Mouse (Mus musculus) small intestine, adult 2 months (tissue): Measurements from ENCODE around the gene Prtg.

Experiments used
- CTCF ChIP-seq: fragments of 200-500 bp; IDR thresholded peaks from 2 replicates; pipeline ENCODE4 v1.5.1; 2012; ENCODE audit warnings: low read depth, mild to moderate bottlenecking, control low read depth, inconsistent platforms, low read length, moderate library complexity, mixed read lengths; ENCODE audit not compliant: insufficient replicate concordance, insufficient read length; ENCODE audit errors: extremely low read depth
- POLR2A ChIP-seq: fragments of 200-500 bp; IDR thresholded peaks from 2 replicates; pipeline ENCODE4 v1.6.1; 2012; ENCODE audit warnings: low read depth, mild to moderate bottlenecking, control low read depth, inconsistent platforms, low read length, moderate library complexity

GRCm38 (mm10) chr9:72863773-72864172 lies 57.1 kb downstream of the Prtg start:
- no peak for TF ChIP-seq CTCF
- no peak for TF ChIP-seq POLR2A
